Mouse (Mus musculus) liver, adult 10 weeks (tissue): ENCODE results near the gene Sult2a7. TPM values are rescaled to one million over a fixed set of nuclear protein-coding genes. Genes with fewer than 3 reads are reported as not detected.

ENCODE experiments used
- polyA plus RNA-seq: library from polyadenylated mRNA; stranded (reverse); fragments of 350-450 nt; fragmentation: Illumina TruSeq; extraction: RNeasy Lipid Tissue Mini Kit (QIAGEN cat#74804); gene quantifications from one replicate; pipeline ENCODE4 v1.2.3, GENCODE M21; 2014; ENCODE audit warnings: low read depth, low replicate concordance

Sult2a7 gene
- 83.8 TPM for polyA plus RNA-seq

GRCm38 (mm10) chr7:14494130-14494529 lies at the start of gene Sult2a7:
Gene Sult2a7 (minus strand): TSS chr7:14494230.

GRCm38 (mm10) chr7:14446534-14446933 lies 47.5 kb downstream of the Sult2a7 start, which contains the start of gene Sult2a8:
Gene Sult2a8 (minus strand): TSS chr7:14446769.

Other genes starting within 250 kb of the Sult2a7 start
- gene Sult2a6, start 239.4 kb downstream of the Sult2a7 start, polyA plus RNA-seq = not detected
- gene Obox8, start 160.7 kb downstream of the Sult2a7 start, polyA plus RNA-seq = not detected
- gene Sult2a8, start 47.5 kb downstream of the Sult2a7 start, polyA plus RNA-seq = 3,662 TPM
- gene Vmn1r90, start 69.3 kb upstream of the Sult2a7 start, polyA plus RNA-seq = not detected
- gene Obox7, start 165.3 kb upstream of the Sult2a7 start, polyA plus RNA-seq = not detected